Mouse (Mus musculus) regulatory T cell (primary cell): ENCODE results near the gene Fgfr1op.
"Not testable (repeated sequence)": the region's sequence is repeated elsewhere in the genome, so short reads cannot be mapped to it uniquely, and the experiment has no call there.

Experiments used
- in situ Hi-C: fragments of 300-600 bp; cut with MboI, MseI; formaldehyde crosslinking; loops from one replicate; pipeline ENCODE4 v1.15.1; 2025; ENCODE audit warnings: high pct_unique_total_duplicates

Fgfr1op gene

DNA sequence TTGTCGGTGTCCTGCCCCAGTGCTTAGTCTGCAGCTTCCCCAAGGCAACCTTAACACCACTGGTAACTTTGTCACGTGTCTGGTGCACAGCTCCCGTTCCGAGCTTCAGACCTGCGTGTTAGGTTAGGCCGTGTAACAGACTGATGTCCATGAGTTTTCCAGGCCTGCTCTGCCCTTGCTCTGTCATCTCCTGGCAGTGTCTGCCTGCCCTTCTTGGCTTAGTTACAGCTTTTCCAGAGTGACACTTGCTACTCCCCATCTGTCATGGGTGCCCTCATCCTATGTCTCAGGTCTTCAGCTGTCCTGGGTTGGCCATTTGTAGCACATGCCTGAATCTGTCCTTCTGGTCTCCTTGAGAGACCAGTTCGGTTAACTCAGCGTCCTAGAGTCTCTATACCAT is 2.1 kb downstream of the Fgfr1op start:
- in situ Hi-C loops = not testable (repeated sequence)

DNA sequence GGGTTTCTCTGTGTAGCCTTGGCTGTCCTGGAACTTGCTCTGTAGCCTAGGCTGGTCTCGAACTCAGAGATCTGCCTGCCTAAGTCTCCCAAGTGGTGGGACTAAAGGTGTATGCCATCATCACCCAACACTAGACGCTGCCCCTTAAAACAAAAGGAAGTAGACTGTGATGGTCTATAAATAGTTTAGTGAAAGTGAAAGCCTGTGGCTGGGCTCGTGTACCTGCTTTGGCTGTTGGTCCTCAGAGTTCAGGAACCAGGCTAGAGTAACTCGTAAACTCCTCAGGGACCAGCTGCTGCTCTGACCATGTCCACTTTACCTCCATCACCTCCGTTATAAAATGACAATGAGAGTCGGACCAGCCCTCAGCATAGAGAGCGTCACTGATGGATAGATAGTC is 5.0 kb downstream of the Fgfr1op start:
- in situ Hi-C loops = no loop called here

DNA sequence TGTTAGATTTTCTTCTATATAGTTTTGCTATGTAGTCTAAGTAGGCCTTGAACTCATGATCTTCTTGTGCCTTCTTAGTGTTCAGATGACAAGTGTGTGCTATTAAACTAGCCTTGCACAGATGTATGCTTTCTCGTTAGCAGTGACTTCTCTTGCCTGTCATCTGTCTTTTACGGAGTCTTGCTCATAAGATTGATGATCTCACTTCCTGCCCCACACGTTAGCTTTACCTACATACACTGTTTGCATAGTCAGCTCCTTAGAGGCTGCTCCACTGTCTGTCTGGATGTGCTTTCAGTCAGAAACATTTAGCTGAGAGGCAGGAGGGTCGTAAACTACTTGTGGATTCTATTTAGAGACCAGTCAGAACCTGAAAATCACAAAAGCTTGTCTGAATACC is 5.8 kb downstream of the Fgfr1op start:
- in situ Hi-C loops = no loop called here

DNA sequence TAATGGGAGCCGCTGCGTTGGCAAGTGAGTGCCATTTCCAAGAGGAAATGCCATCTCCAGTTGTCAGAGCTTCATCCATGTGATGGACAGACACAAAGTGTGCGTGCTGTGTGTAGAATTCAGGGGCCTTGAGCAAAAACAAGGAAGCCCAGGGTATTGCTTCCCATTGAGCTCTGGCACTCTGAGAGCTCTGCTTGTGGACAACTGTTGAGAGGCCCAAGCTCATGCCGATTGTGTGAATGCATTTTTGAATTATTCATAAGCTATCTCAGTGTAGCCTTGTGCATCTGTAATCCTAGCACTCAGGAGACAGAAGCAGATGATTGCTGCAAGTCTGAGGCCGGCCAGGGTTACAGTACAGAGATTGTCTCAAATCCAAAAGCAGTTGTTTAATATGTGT is 11.8 kb downstream of the Fgfr1op start:
- in situ Hi-C loops = no loop called here

DNA sequence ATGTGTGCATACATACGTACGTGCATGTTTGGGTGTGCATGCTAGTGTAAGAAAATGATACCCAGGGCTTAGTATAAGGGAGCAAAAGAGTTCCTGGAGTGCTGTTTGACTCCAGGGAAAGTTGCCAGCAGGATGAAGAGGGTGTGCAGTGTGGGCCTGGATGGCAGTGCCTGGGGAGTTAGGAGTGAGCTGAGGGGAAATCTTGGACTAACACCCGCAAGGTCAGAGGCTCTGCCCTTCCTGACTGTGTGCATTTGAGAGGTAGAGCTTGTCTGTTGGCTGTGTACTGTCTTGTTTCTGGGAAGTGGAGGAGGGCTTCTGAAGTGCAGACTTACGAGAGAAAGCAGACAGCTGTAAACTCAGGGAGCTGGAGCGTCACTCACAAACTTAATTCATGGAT is 18.5 kb downstream of the Fgfr1op start:
- in situ Hi-C loops = no loop called here

DNA sequence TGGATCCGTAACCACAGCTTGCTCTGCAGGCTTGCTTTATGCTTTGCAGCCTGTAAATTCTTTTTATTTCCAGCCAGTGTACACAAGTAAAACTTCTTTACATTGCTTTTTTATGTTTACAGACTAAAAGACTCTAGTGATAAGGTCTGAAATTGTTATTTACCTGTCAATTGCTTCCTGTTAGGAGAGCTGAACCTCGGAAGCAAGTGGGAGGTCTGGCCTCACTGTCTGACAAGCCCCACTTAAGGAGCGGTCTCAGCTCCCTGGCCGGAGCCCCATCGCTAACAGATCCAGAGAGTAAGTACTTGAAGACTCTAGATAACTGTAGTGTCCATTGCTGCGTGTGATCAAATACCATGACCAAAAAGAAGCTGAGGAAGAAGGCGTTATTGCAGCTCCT is 18.9 kb downstream of the Fgfr1op start:
- in situ Hi-C loops = no loop called here

DNA sequence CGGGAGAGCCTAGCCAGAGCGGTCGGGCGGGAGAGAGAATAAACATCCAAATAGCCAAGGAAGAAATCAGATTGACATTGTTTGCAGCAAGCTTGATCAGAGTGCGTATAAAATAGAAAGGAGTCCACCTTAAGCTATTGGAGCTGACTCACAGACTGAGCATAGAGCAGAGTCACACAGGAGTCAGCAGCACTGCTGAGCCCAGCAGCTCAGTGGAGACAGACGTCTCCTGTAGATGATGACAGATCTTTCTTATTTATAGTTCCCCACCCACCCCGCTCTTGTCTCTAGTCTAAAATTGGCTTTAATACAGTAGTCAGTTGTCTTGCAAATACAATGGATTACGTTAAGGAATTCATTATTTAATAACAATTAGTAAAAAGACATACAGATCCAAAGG is 28.4 kb downstream of the Fgfr1op start:
- in situ Hi-C loops = no loop called here

DNA sequence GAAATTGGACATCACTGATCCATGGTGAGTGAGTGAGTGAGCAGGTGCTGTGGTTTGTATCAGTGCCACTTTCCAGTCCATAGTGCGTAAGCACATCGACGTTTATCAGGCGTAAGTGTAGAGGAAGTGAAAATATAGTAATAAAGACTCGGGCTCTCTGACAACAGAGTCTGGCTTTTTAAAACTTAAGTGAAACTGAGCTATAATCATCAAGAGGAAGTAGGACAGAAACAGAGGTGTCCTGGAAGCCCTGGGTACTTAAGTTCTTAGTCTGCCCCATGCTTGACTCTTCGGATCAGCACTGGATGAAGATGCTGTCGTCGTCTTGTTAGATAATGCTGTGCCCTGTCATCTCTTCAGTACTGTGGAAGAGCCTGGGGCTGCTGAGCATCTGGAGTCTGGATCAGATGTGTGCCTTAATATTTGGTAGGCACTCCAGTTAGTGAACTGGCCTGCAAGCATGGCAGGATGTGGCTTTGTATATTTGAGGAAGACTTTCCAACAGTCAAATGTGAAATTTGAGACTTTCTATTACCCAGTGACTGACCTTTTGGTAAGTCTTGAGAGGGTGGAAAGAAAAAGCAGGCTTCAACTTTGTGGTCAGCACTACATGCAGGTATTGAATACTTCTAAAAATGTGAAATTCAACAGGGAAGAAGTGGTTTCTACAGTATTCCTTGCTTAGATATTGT is 30.5 kb downstream of the Fgfr1op start:
- in situ Hi-C loops = loop anchor here (5.0 kb wide), 1 partner anchor 106 kb away; no protein-coding TSS in a partner anchor

DNA sequence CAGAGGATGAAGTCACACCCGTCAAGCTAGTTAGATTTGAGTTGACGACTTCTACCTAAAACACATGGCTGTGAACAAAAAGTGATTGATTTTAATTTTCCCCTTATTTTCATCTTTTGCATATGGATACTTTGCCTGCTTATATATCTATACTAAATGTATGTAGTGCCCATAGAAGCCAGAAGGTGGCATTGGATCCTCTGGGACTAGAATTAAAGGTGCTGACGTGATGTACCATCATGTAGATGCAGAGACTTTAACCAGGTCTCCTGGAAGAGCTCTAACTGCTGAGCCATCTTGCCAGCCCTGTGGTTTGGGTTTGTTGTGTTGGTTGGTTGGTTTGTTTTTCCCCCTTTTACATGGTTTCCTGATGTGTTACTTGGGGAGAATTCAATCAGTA is 32.4 kb downstream of the Fgfr1op start:
- in situ Hi-C loops = loop anchor here (5.0 kb wide), 1 partner anchor 105 kb away; no protein-coding TSS in a partner anchor

DNA sequence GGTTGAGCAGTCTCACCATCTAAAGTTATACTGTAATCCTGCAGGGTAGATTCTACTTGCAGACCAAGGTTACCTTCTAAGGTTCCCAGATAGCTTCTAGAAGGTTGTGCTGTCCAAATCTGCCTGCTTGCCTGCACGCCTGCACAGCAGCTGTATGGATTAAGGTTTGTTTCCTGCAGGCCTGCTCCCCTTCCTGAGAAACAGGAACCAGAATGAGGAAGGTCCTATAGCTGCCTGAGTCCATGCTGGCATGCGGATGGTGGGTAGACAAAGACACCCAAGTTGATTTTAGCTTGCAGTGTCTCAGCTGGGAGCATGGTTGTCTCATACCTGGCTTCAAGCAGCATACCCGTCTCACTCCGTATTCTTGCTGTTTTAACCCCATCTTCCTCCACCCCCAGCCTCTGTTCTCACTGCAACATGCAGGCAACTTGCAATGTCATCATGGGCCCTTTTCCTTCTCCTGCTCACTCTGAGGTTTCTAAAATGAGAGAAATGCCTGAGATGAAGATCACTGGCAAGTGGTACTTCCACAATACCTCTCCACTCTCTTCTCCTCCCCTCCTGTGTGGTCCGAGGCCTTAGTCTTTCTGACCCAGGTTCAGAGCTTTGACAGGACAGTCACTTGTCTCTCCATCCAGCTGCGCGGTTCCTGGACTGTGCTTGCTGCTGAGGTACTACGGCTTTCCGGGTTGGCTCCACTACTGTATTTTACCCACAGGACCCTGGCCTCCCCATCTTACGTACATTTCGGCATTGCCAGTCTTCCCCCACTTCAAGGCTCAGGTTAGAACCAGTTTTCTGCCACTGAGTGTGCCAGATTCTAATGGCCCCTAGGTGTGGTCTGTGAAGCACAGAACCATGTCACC is 34.0 kb downstream of the Fgfr1op start:
- in situ Hi-C loops = loop anchor here (5.0 kb wide), 1 partner anchor 103 kb away; no protein-coding TSS in a partner anchor

DNA sequence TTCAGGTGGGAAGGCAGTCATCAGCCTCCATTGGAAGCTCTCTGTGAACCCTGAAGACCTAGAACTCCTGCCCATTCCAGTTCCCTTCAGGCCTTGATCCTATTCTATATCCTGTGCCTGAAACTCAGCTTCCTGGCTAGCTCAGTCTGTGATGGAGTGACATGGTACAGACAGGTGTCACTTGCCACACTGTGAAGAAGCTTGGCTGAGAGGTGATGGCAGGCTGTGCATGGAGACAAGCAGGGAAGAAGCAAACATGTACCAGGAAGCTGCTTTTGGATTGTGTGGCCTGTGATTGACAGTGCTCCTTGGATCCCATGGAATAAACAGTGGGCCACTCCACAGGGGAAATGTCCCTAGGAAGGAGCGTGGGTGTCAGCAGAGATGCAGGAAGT is 34.6 kb downstream of the Fgfr1op start:
- in situ Hi-C loops = loop anchor here (5.0 kb wide), 2 partner anchors 37 to 102 kb away; partner anchors contain the start of gene Ccr6

DNA sequence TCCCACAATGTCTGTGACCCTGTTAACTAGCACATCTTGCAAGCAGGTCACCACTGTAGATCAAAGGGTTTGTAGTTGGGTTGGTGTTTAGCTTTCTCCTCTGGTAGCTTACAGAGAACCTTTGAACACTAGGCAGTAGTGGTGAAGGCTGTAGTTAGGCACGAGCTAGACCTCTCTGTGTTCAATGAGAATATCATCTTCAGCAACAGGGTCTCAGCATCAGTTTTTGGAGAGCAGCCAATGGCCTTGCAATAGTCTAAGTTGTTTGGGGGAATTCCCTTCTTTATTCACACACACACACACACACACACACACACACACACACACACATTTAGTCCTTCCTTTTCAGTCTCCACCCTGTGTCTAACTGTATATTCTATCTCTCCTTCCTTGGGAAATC is 38.2 kb downstream of the Fgfr1op start:
- in situ Hi-C loops = loop anchor here (5.0 kb wide), 1 partner anchor 34 kb away; the partner anchor contains the start of gene Ccr6

DNA sequence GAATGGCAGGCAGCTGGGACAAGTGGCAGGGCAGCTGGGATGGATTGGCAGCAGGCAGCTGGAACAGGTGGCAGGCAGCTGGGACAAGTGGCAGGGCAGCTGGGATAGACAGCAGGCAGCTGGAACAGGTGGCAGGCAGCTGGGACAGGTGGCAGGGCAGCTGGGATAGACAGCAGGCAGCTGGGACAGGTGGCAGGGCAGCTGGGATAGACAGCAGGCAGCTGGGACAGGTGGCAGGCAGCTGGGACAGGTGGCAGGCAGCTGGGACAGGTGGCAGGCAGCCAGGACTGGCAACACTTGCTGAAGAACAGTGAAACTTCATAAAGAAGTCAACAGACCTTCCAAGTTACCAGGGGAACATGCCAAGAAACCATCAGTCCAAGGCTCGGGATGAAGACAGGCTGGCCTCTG is 39.9 kb downstream of the Fgfr1op start:
- in situ Hi-C loops = not testable (repeated sequence)

DNA sequence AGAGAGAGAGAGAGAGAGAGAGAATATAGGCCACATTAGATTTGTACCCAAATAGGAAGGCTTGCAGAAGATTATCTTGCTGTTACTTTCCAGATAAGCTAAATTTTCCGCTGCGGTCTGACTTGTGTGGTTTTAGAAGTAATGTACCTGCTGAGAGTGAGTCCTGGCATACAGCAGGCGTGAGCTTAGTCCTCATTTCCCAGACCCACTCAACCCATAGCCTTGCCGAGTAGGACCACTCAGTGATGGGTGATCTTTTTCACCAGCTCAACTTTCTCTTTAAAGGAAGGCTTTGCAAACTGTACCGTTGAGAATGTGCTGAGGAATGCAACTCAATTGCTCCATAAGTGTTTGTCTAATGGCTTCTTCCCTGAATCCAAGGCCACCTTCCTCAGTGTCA is 41.4 kb downstream of the Fgfr1op start:
- in situ Hi-C loops = no loop called here

DNA sequence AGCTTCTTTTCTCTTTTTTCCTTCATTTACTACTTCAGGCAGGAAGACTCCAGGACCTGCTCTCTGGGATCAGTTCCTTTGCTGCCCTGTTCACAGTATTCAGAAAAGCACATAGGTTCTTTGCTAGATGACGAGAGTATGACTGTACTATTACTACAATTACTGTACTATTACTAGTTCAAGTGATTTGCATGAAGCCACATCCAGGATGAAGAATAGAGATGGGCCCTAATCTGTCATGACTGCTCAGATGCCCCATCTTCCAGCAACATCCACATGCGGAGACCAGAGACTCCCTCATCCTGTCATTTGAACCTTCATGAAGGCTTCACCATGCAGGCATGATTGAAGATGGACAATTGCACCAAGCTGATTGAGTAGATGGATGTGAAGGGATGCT is 44.4 kb downstream of the Fgfr1op start:
- in situ Hi-C loops = no loop called here

DNA sequence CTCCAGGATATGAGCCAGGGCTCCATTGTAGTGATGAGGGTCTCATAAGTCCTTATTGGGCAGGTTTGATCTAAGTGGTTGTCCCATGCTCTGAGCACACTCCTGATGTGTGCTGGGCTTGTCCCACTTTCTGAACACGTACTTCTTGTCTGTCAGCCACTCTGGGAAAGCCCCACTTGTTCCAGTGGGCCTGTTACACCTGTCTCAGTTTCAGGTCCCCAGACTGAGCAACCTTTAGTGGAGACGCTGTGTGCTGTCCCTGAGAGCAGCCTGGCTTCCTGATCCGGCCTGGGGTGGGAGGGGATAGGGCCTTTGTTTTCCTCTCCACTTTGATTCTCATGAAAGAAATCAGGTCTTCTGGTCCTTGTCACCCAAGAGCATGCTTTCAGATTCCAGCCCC is 44.9 kb downstream of the Fgfr1op start:
- in situ Hi-C loops = no loop called here

DNA sequence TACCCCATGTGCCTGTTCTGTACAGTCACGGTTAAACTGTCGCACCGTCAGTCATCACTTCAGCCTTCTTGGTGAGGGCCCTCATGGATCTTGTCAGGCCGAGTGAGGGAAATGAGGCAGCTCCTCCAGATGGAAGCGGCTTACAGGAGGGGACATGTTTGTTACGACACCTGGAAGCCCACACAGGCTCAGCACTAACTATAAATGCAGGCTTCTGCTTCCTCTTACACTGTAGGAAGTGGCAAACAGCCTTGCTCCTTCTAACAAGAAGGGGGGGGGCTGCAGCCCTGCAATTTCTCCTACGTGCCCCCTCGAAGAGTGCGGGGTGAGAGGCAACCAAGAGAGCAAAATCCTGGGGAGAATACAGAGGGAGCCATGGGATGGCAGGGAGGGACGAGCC is 45.4 kb downstream of the Fgfr1op start:
- in situ Hi-C loops = no loop called here

DNA sequence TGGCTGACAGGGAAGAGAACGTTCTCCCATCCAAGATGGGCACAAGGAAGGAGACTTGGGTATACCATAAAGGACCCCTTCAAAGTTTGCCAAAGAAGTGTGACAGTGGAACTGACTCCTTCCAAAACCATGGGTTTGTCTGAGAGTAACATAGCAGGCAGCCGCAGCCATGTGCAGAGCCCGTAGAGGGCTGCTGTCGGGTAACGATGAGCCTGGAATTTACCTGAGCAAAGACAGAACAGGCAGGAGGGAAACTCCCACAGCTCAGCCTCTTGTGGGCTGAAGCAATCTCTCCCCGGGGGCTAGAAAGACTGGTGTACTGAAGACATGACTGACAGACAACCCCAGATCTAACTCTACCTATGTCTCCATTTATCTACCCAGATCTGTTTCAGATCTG is 46.1 kb downstream of the Fgfr1op start:
- in situ Hi-C loops = no loop called here

DNA sequence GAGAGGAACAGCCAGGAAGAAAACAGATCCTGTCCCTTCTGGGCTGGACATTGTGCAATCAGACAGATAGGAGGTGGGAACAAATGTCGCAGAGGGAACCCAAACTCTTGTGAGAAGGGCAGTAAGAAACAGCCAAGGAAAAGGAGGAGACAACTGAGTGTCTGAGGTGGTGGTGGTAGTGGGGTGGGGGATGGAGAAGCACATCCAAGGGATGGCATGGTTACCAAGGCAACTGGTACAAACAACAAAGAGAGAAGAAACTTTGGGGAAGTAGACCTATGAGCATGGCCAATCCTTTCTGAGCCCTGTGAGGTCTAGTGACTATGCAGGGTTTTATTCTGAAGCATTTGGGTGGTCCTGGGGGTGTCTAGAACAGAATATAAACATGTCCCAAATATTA is 49.1 kb downstream of the Fgfr1op start:
- in situ Hi-C loops = no loop called here

DNA sequence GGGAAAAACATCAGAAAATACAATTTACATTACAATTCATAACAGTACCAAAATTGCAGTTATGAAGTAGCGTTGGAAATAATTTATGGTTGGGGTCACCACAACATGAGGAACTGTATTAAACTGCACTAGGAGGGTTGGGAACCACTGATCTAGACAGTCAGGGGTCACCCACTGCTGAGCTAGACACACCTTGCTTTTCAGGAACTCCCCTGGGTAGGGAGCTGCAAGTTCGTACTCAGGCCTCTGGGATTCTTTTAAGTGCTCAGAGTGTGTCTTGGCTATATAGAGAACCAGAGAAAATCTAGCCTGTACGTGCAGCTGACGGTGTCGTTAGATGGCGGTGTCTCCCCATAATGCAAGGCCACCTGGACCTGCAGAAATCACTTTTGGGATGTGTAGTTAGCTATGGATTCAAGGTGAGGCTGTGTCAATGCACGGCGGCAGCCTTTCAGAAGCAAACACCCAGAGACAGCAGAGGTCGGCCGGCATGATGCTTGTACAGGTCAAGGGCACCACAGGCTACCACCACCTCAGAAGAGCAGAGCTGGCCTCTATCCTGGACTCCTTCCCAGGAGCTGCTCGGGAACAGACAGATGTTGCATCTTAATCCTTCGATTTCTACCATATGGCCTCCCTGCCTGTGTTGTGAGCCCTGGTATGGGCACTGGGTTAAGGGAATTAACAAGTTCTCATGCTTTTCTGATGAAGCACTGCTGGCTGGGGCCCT is 49.9 kb downstream of the Fgfr1op start:
- in situ Hi-C loops = no loop called here

DNA sequence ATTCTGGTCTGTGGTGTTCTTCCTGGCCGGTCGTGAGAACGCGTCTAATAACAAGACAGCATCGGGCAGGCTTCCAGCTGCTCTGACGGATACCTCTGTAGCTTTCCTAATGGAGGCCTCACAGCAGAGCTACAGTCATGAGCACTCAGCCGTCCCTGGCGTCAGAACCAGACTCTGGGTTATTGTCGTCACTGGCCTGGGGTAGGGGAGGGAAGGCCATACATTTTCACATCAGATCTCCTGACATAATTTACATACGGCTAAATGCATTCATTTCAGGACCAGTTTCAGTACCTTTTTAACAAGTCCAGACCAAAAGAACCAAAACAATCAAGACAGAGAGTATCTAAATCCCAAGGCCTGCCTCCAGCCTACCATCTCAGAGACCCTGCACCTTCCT is 57.9 kb downstream of the Fgfr1op start:
- in situ Hi-C loops = no loop called here

DNA sequence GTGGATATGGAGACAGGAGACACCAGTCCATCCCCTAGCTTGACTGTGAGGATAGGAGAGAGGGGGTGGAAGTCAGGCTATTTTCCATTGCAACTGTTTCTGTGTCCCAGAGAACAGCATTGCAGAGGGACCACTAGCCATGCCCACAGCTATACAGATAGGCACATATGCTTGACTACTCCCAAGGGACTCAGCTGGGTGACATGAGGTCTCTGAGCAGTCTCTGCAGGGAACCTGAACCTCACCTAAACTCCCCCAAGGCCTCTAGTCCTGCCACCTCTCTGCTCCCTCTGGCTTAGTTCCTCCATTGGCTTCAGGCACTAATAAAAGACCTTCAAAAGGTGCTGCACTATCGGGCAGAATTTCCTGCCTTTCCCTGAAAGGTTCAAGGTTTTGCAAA is 58.8 kb downstream of the Fgfr1op start:
- in situ Hi-C loops = no loop called here
